Mouse (Mus musculus): ENCODE measurements around the gene Ppp2r5a.

The Ppp2r5a gene

GRCm38 (mm10) chr1:191375644-191375998, 27.5 kb downstream of the Ppp2r5a start:
- DNase-seq = no peak

DNA sequence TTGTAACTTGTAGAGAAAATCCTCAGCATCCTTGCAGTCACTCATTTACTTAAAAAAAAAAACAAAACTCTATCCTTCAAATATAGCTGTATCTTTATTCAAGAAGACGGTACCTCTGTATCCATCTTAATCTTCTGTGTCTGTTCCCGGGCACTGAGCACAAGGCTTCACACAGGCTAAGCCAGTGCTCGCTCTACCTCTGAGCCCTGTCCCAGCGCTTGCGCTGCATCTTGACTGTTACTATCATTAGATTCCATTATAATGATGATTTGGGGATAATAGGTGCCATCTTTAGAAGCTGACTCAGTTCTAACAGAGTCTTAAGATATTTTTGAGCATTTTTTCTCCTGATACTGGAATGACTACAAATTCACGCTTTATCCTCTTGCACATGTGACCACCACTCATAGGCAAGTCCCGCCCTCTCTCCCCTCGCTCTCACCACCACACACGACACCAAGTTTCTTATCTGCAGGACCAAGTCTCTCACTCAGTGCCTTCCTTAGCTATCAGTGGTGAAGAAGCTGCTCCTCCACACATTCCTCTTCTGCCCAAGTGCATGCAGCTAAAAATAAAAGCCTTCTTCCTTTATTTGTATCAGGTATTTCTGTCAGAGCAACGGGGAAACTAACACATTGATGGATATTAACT, 28.0 kb downstream of the Ppp2r5a start:
- DNase-seq = no peak

DNA sequence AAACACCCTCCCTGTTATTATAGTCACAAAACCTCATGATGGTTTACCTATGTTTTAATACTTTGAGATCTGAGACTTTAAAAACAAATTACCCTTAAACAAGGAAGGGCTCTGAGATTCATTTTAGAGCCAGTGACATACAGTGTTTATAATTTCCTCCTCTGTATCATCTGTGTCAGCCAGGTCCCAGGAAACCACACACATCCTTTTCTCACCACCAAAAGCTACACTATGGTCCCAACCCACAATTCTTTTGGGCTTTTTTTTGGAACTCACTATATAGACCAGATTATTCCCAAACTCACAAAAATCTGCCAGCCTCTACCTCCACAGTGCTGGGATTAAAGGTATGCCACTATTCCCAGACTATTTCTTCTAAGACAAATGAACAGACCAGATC, 33.9 kb downstream of the Ppp2r5a start:
- no peak for DNase-seq

DNA sequence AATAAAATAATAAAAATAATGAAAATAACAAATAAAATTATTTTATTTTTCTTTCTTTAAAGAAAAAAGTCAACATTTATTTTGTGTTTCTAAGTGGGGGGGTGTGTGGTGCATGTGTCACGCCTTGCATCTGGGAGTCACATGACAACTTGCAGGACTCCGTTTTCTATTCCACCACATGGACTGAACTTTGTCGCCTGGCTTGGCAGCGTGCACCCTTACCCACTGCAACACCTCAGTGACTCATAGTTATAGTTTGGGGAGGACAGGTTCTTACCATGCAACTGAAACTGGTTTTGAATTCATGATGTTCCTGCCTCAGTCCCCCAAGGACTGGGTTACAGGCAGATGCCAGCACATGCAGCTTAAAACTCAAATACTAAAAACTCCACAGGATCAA, 34.9 kb downstream of the Ppp2r5a start:
- DNase-seq = peak; percentile 49

GRCm38 (mm10) chr1:191364477-191364876, 38.6 kb downstream of the Ppp2r5a start:
- peak; percentile 43 for DNase-seq

- DNase-seq = no peak
These were observed 40.7 kb downstream of the Ppp2r5a start for GRCm38 (mm10) chr1:191362412-191362811.

DNA sequence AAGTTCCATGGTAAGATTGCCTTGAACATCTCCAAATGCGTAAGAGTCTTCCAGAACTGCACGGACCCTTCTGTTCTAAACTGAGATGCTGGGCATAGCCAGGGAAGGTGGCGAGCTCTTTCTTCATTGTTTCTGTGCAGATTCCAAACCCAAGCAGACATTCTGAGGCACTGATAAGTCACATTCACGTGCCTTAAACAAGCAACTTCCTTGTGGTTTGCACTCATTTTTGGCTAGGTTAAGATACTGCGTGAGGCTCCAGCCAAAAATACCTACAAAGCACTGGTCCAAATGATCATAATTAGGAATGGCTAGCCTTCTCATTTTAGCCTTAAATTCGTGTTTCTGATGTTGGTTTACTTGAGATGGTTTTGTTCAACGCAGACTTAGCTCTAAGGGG, 43.6 kb downstream of the Ppp2r5a start:
- DNase-seq = no peak

GRCm38 (mm10) chr1:191356936-191357335, 46.1 kb downstream of the Ppp2r5a start:
- no peak for DNase-seq

DNA sequence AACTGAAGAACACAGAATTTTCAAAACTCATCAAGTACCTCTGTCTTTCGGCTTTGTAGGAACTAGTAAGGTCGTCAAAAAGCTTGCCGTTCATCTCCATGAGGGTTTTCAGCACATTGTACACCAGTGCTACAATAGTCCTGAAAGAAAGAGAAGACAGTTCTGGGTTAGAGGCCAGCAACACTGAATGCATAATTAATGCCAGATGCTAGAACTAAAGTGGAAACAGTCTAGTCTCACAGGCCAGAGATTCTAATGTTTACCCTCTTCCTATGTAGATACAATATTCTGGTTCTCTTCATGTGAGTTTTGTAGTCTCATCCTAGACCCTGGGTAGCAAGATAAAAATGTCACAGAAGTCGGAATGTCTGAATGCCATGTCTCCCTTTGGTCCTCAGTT, 49.2 kb downstream of the Ppp2r5a start:
- DNase-seq = no peak

- DNase-seq = peak; percentile 71
These were observed 50.1 kb downstream of the Ppp2r5a start for GRCm38 (mm10) chr1:191352786-191353488.

DNA sequence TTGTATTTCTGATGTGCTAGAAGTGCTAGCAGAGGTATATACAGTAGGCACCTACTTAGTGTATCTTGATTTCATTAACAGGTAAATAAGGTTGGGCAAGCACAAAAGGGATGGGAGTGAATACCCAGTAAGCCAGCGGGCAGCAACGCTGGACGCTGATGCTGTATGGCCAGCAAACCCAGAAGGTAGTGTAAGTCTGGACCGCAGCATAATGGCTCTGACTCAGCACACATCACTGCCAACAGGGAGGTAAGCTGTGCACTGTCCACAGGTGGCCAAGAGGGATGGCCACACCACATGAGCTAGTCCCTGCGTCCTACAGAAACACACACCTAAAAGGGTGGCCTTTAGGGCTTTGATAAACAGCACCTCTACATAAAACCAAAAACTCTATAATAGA, 52.7 kb downstream of the Ppp2r5a start:
- no peak for DNase-seq

DNA sequence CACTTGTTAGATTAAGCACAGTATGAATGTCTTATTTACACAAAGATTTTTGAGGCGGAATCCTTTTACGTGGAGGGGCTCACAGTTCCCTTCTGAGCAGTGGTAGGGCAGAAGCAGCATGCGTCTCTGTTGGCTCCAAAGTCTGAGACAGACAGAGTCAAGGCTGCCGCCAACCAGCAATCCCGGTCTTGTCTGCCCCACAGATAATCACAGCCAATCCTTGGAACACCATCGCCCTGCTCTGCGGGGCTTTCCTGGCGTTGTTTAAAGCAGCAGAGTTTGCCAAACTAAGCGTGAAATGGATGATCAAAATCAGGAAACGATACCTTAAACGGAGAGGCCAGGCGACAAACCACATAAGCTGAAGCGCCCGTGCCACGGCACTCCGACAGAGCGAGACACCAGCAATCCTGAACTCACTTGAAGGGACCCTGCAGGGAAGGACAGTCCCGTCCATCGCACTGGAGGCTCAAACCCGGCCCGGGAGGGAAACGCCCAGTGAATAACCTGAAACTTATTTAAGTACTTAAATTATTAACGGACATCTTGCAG, 53.5 kb downstream of the Ppp2r5a start:
- DNase-seq = no peak

- DNase-seq = no peak
These were observed 54.1 kb downstream of the Ppp2r5a start for GRCm38 (mm10) chr1:191348996-191349395.

DNA sequence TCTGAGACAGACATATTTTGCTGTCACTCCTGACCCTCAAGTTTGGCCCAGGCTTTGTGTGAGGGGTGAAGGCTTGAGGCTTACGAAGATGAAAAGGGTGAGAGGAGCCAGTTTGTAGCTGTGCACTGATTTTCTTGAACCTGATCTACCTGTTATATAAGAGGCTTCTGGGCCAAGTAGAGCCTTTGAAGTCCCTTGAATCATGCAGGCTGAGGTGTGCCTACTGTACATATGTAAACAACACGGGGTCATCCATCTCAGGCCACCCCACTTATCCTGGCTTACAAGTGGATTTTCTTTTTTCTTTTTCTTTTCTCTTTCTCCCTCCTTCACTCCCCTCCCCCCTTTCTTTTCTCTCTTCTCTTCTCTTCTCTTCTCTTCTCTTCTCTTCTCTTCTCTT, 54.5 kb downstream of the Ppp2r5a start:
- DNase-seq = no peak

- DNase-seq = no peak
These were observed 55.5 kb downstream of the Ppp2r5a start for GRCm38 (mm10) chr1:191347602-191348001.

DNA sequence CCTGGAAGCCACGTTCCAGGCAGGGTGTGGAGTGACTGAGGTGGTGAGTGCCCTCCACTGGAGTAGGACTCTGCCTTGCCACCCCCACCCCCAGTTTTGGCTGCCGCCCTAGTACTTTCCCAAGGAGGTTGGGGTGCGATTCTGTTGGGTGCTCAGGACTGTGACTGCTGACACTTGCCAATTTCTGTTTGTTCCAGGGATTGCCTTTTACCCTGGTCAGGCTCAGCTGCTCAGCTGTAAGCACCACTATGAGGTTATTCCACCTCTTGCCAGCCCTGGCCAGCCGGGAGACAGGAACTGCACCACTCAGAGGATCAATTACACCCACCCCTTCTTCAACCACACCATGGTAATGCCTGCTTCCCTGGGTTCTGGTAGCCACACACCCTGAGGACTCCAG, 62.5 kb downstream of the Ppp2r5a start:
- no peak for DNase-seq

GRCm38 (mm10) chr1:191339876-191340275, 63.2 kb downstream of the Ppp2r5a start:
- DNase-seq = no peak

GRCm38 (mm10) chr1:191334500-191334899, 68.6 kb downstream of the Ppp2r5a start:
- no peak for DNase-seq

DNA sequence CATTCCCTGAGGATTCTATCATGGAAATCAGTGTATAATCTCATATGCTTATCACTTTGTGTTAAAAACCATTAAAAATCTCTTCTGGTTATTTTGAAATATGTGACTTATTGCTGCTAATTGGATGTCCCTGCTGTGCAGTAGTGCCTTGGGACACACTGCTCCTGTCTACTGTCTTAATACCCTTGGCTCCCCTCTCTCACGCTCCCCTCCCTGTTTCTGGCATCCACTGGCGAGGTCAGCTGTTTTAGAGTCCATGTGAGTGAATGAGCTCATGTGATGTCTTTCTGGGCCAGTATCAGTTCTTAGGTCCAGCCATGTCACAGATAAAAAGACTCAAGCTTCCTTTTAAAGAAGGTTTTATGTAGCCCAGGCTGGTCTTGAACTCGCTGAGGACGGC, 72.7 kb downstream of the Ppp2r5a start:
- no peak for DNase-seq

GRCm38 (mm10) chr1:191328019-191328441, 75.0 kb downstream of the Ppp2r5a start:
- peak; percentile 94 for DNase-seq

DNA sequence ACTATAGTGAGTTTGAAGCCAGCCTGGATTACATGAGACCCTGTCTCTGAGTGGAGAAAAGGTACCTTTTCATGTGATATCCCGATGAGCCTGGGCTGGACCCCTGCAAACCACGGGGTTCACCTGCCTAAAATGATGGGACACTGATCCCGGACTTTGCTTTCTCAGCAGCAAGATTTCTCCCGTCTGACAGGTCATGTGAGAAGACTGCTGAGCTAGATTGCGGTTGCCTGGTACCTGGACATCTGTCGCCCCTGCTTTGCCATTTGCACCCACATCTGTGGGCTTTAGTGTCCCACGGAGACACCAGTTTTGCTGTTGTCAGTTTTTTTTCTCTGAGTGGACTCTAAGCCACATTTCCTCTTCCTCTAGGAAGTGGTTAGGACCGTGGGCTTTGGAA, 75.8 kb downstream of the Ppp2r5a start:
- no peak for DNase-seq

DNA sequence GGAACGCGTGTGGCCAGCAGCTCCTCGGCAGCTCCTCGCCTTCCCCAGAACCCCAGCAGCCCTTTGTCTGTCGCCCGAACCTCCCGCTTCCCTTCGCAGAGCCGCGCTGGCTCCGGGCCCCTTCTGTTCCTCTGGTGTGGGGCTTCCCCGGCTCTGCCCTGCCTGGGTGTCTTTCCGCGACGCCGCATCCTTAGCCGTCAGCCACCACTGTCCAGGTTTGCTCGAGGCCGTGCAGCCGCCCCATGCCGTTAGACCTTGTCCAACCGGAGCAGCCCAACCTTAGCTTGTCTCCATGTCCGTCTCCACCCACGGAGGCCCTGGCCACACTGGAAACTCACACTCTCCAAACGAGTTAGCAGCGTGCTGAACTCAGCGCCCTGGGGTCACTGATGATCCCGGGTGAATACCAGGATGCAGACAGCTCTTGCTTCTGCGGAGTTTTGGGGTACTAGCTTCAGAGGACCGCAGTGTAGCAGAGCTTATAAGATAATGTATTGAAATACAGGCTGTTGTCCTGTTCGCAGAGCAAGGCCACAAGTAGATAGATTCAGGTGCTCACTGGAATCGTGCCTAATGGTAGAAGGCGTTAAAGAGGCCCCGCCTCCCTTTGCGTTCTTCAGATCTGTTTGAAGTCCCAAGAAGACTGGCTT, 76.7 kb downstream of the Ppp2r5a start:
- DNase-seq = peak; percentile 52

DNA sequence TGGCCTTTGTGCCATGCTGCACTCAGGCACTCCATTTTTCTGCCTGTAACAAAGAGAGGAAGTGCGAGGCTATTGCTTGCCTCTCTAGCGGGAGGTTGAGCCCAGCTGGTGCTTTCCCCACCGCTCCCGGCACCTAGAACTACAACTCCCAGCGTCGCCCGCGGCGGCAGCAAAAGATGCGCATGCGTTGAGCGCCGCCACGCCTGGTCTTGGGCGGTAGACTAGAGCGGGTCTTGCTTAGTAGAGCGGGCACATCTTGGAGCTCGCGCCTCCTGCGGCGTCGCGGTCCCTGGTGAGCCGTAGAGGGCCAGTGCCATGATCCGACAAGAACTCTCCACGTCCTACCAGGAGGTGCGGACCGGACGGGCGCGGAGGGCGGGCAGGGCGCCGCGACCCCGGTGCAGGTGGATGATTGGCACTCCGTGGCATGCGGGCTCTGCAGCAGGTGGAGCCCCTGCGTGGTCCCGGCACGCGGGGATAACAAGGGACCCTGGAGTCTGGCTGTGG, 77.3 kb downstream of the Ppp2r5a start, which contains the start of gene Tmem206:
TSS of gene Tmem206 (plus strand) at position 187 of the 507 bp plus-strand sequence.
- DNase-seq = peak; percentile 97
